Mouse (Mus musculus) G1E (cell line): ENCODE measurements around the gene Dph2.

Experiments
- CTCF ChIP-seq: IDR thresholded peaks from 2 replicates; pipeline ENCODE4 v1.5.1; 2012; ENCODE audit warnings: low read depth, low read length, inconsistent platforms, mixed read lengths
- GATA1 ChIP-seq: IDR thresholded peaks from 2 replicates; pipeline ENCODE4 v1.6.1; 2012; ENCODE audit warnings: borderline replicate concordance, low read length, inconsistent platforms, mixed read lengths
- GATA2 ChIP-seq: IDR thresholded peaks from 2 replicates; pipeline ENCODE4 v1.6.1; 2012; ENCODE audit warnings: low read depth, low read length, inconsistent platforms, borderline replicate concordance
- TAL1 ChIP-seq: conservative IDR thresholded peaks from 2 replicates; pipeline ENCODE4 v1.6.1; 2012; ENCODE audit warnings: low read depth, low read length, inconsistent platforms, mixed read lengths

DNA sequence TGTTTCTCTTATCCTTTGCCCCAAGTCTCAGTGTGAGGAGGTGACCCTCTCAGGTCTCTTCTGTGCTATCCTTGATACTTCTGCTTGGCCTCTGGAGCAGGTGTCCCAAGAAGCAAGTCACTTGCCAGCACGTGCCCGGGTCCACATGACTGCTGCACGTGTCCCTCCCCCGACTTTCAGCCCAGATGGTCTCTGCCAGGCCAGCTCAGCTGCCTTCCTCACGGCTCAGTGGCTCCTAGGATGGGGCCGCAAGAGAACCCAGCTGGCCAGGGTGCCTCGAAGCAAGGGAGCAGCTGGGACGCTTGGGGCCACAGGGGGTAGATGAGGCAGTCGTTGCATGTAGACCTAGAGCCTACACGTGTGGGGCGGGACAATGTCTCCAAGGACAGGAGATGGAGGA is 46.5 kb downstream of the Dph2 start:
- no peak for TF ChIP-seq CTCF
- no peak for TF ChIP-seq GATA1
- no peak for TF ChIP-seq GATA2
- no peak for TF ChIP-seq TAL1
